Mouse (Mus musculus) liver, embryonic 15.5 days (tissue): Measurements from ENCODE around the gene Pcnx2. TPM values are rescaled to one million over a fixed set of nuclear protein-coding genes. Genes with fewer than 3 reads are reported as not detected.

ENCODE experiments used
- ATAC-seq: fragments of 200-750 bp; cut with Nextera tagmentation; 2 replicates; pipeline ENCODE4 v1.8.0; 2017; ENCODE audit warnings: moderate number of reproducible peaks, mild to moderate bottlenecking, moderate library complexity; ENCODE audit not compliant: insufficient read depth
- H3K27ac ChIP-seq: fragments of 300-500 bp; sonication (generic); replicated peaks from 2 replicates; pipeline ENCODE4 v1.5.1; 2015; ENCODE audit warnings: mild to moderate bottlenecking, inconsistent platforms
- H3K27me3 ChIP-seq: fragments of 300-500 bp; sonication (generic); 2 replicates; pipeline ENCODE4 v1.6.1; 2015; ENCODE audit warnings: mild to moderate bottlenecking, inconsistent platforms
- H3K36me3 ChIP-seq: fragments of 300-500 bp; sonication (generic); replicated peaks from 2 replicates; pipeline ENCODE4 v1.6.1; 2015; ENCODE audit warnings: moderate library complexity, mild to moderate bottlenecking, inconsistent platforms
- H3K4me1 ChIP-seq: fragments of 300-500 bp; sonication (generic); replicated peaks from 2 replicates; pipeline ENCODE4 v1.6.1; 2015; ENCODE audit warnings: inconsistent platforms
- H3K4me2 ChIP-seq: fragments of 300-500 bp; sonication (generic); 2 replicates; pipeline ENCODE4 v1.6.1; 2015; ENCODE audit warnings: moderate library complexity, mild to moderate bottlenecking, inconsistent platforms
- H3K4me3 ChIP-seq: fragments of 300-500 bp; sonication (generic); replicated peaks from 2 replicates; pipeline ENCODE4 v1.5.1; 2015; ENCODE audit warnings: mild to moderate bottlenecking, inconsistent platforms
- H3K9ac ChIP-seq: fragments of 300-500 bp; sonication (generic); 2 replicates; pipeline ENCODE4 v1.6.1; 2015; ENCODE audit warnings: moderate library complexity, mild to moderate bottlenecking, inconsistent platforms
- H3K9me3 ChIP-seq: fragments of 300-500 bp; sonication (generic); replicated peaks from 2 replicates; pipeline ENCODE4 v1.6.1; 2016; ENCODE audit warnings: inconsistent platforms
- WGBS: fragments of 180-500 bp; shearing (Covaris S2); methylation state at CpG from one replicate; pipeline ENCODE4 v1.1.7; 2015; ENCODE audit warnings: mixed read lengths; ENCODE audit not compliant: insufficient replicate concordance; 5-methylcytosine and 5-hydroxymethylcytosine counted together
- polyA plus RNA-seq: library from polyadenylated mRNA; unstranded; fragments of >200 nt; fragmentation: Nextera tagmentation; extraction: Ambion mirVana; gene quantifications from 2 replicates; pipeline ENCODE4 v1.2.1, GENCODE M21; 2015

Gene Pcnx2
- polyA plus RNA-seq, 1 experiment from 2014 or later, result 0.09 TPM

DNA sequence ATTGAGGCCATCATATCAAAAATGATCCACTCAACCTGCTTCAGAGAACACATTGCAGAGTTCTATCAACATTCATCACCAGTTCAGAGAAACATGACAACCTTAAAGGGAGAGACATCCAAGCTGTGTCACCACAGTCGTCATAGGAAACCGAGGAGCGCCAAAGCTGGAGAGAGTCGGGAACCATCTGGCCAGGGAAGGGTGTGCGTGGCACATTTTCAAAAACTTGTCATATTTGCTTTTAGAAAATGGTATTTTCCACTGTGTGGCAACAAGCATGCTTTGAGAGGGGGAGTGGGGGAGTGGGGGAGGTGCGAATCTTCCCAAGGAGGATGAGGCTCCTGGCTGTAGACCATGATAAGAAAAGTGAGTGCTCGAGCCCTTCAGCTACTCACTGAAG, 78.3 kb downstream of the Pcnx2 start:
- Histone ChIP-seq H3K27me3 (no peaks in the 10 kb centered on the region), H3K9me3 (no peaks in the 10 kb centered on the region), H3K27ac (no peak overlapping the region), H3K36me3 (no peaks in the 10 kb centered on the region), H3K4me1 (no peaks in the 10 kb centered on the region), H3K4me2 (no peak overlapping the region), H3K4me3 (no peak overlapping the region), H3K9ac (no peak overlapping the region)
- WGBS, result 41% methylated on average over 7 of the region's 7 CpGs
- no peak for ATAC-seq

DNA sequence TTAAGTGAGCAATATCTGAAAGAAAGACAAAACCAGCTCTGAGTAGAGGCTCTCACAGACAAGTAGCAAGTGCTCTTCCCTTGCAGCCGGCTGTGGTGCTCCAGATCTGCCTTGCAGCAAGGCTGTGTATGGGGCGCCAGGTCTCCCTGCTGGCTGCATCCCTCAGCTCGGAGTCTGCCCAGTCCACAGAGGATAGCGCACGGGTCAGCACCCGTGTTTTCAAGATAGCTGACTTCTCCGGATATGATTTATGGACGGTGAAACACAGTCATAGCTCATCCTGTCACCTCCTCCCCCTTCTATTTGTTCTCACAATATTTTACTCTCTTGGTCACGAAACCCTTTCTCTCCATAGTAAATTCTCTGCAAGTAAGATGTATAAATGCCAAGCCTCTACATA, 79.3 kb downstream of the Pcnx2 start:
- H3K9me3 ChIP-seq, result no peaks in the 10 kb centered on the region
- no peaks in the 10 kb centered on the region for H3K4me1 ChIP-seq
- no peak overlapping the region for H3K27ac ChIP-seq
- H3K4me3 ChIP-seq, result no peak overlapping the region
- no peaks in the 10 kb centered on the region for H3K27me3 ChIP-seq
- 51% methylated on average over 9 of the region's 9 CpGs for WGBS
- H3K9ac ChIP-seq, result no peak overlapping the region
- ATAC-seq, result no peak
- no peaks in the 10 kb centered on the region for H3K36me3 ChIP-seq
- no peak overlapping the region for H3K4me2 ChIP-seq

DNA sequence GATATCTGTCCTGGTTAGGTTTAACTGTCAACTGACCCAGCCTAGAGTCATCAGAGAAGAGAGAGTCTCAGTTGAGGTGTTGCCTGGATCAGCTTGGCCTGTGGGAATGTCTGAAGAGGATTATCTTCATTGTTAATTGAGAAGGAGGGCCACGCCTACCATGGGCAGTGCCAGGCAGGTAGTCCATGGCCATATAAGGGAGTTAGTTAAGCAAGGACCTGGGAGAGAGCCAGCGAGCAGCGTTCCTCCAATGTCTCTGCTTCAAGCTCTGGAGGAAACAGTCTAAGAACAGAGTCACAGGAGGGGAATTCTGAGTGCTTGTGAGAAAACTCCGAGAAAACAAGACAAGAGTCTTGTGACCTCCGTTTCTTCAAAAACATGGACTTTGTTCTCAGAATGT, 81.4 kb downstream of the Pcnx2 start:
- Histone ChIP-seq H3K4me1 (no peaks in the 10 kb centered on the region), H3K27ac (no peak overlapping the region), H3K27me3 (no peaks in the 10 kb centered on the region), H3K4me3 (no peak overlapping the region), H3K9ac (no peak overlapping the region), H3K9me3 (no peaks in the 10 kb centered on the region), H3K4me2 (no peak overlapping the region), H3K36me3 (no peaks in the 10 kb centered on the region)
- no peak for ATAC-seq
- 53% methylated on average over 5 of the region's 5 CpGs for WGBS

DNA sequence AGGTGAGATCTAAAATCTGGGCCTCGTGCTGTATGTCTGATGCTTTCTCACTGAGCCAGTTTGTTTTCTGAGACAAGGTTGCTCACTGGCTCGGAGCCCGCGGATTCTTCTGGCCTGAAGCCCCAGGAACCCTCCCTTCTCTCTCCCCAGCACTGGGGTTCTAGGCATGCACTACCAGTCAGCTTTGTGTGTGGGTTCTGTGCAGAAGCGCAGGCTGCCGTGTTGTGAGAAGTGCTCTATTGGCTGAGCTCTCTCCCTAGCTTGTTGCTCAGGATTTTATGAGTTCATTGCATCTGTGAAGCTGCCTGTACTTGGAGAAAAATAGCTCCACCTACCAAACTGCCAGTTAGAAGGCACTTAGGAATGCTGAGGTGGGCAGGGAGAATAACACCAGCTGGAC, 89.3 kb downstream of the Pcnx2 start:
- Histone ChIP-seq H3K36me3 (no peaks in the 10 kb centered on the region), H3K9me3 (no peaks in the 10 kb centered on the region), H3K9ac (no peak overlapping the region), H3K27me3 (no peaks in the 10 kb centered on the region), H3K4me2 (no peak overlapping the region), H3K4me3 (no peak overlapping the region), H3K27ac (no peak overlapping the region), H3K4me1 (no peaks in the 10 kb centered on the region)
- 76% methylated on average over 6 of the region's 6 CpGs for WGBS
- no peak for ATAC-seq

DNA sequence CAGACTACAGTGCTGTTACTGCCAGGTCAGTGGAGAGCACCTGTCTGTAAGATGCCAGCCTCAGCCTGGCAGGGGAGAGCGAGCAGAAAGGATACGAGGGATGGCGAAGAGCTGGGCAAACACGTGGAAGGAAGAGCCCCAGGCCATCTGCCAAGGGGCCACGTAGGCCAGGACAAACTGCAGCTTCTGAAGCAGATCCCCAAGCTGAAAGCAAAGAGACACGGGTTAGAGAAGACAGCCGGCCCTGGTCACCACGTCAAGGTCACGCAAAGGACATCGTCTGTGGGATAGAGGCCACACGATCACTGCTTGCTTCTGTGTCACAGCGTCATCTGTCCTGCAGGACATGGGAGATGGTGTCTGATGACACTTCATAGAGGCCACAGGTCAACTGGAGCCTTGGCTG, 90.2 kb downstream of the Pcnx2 start:
- Histone ChIP-seq H3K4me3 (no peak overlapping the region), H3K4me1 (no peaks in the 10 kb centered on the region), H3K9me3 (no peaks in the 10 kb centered on the region), H3K27me3 (no peaks in the 10 kb centered on the region), H3K9ac (no peak overlapping the region), H3K4me2 (no peak overlapping the region), H3K36me3 (no peaks in the 10 kb centered on the region), H3K27ac (no peak overlapping the region)
- no peak for ATAC-seq
- WGBS, result 75% methylated on average over 12 of the region's 12 CpGs

DNA sequence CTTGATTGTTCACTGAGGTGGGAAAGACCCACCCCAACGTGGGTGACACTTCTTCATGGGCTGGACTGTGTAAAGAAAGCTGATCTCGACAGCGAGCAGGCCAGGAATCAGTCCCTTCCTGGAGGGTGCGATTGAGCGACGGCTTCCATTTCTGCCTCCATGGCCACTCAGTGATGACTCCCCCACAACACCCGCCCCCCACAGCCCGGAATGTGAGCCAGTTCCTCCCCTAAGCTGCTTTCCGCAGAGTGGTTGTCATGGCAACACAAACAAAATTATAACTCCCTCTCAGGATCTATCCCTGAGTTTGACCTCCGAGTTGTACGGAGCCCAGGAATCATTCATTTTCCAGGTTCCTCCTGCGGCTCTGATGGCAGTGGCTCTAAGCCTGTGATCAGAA, 91.7 kb downstream of the Pcnx2 start:
- no peaks in the 10 kb centered on the region for H3K4me1 ChIP-seq
- H3K9ac ChIP-seq, result no peak overlapping the region
- H3K9me3 ChIP-seq, result no peaks in the 10 kb centered on the region
- H3K4me2 ChIP-seq, result no peak overlapping the region
- H3K4me3 ChIP-seq, result no peak overlapping the region
- 76% methylated on average over 12 of the region's 12 CpGs for WGBS
- no peak overlapping the region for H3K27ac ChIP-seq
- no peaks in the 10 kb centered on the region for H3K36me3 ChIP-seq
- no peak for ATAC-seq
- H3K27me3 ChIP-seq, result no peaks in the 10 kb centered on the region

DNA sequence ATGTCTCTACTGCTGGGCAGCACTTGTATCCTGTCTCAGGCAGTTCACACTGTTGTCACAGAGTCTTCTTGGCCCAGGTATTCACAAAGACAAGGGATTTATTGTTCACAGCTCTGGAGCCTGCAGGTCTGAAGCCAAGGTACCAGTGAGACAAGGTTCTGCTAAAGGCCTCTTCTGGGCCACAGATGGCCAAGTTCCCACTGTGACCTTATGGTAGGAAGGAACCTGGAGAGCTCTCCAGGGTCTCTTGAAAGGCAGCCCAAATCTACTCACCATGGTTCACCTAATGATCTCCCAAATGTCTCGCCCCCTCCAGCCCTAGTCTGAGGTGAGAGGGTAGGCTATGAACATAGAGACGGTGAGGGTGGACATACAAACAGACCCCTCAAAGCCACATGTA, 101.1 kb downstream of the Pcnx2 start:
- H3K4me2 ChIP-seq, result no peak overlapping the region
- WGBS, result 75% methylated on average over 2 of the region's 2 CpGs
- no peak overlapping the region for H3K9ac ChIP-seq
- H3K4me1 ChIP-seq, result 0 out of 2 replicates have a peak, but pooled peaks cover 5% of the 10 kb centered on the region
- no peak overlapping the region for H3K4me3 ChIP-seq
- no peaks in the 10 kb centered on the region for H3K9me3 ChIP-seq
- H3K27ac ChIP-seq, result no peak overlapping the region
- H3K27me3 ChIP-seq, result no peaks in the 10 kb centered on the region
- no peaks in the 10 kb centered on the region for H3K36me3 ChIP-seq
- no peak for ATAC-seq

DNA sequence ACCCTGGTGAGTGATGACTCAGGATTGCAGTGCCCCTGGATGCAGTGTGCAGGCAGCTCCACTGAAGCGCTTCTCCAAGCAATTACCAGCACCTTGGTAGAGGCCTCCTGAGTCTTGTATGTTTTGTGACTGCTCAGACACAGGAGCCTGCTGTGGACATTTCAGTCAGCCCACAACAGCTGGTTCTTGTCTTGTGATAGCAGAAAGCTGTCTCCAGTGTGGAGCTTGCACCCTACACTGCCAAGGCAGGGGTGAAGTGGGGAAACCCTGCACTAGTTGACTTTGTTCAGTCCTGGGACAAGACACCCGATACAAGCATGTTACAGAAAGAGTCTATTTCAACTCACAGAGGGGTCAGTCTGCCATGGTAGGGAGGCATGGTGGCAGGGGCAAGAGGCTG, 102.8 kb downstream of the Pcnx2 start:
- no peaks in the 10 kb centered on the region for H3K36me3 ChIP-seq
- no peak overlapping the region for H3K4me3 ChIP-seq
- 67% methylated on average over 2 of the region's 2 CpGs for WGBS

DNA sequence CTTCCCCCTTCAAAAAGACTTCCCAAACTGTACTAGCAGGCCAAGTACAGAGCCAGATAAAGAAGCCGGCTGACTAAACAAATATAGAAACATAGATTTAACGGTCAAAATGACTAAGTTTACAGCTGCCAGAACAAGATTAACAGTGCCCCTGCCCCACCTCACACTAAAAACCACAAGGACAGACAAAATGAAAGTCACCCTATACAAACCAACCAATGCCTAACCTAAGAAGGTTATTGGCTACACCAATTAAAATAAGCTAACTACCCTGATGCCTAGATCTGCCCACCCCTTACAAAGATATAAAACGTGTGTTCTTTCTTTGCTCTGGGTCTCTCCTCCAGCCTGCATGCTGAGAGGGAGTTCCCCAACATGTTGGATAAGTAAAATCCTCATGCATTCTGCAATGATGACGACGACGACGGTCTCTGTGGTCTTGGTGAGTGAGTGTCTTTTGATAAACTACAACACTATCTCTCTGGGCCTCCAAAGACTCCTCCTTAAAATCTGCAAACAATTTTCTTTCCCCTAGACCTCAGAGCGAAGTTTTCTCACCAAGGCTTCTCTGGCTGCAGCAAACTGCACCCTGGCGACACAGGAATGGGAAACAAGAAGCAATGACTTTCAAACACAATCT, 105.2 kb downstream of the Pcnx2 start:
- no peak overlapping the region for H3K4me2 ChIP-seq
- peak; percentile 49; the same call in 1 of the 2 replicates for ATAC-seq
- H3K27me3 ChIP-seq, result no peaks in the 10 kb centered on the region
- no peaks in the 10 kb centered on the region for H3K9me3 ChIP-seq
- no peak overlapping the region for H3K9ac ChIP-seq
- H3K27ac ChIP-seq, result no peak overlapping the region
- WGBS, result 23% methylated on average over 9 of the region's 9 CpGs
- H3K36me3 ChIP-seq, result no peaks in the 10 kb centered on the region
- 0 out of 2 replicates have a peak, but pooled peaks cover 5% of the 10 kb centered on the region for H3K4me1 ChIP-seq
- no peak overlapping the region for H3K4me3 ChIP-seq

More for the DNA sequence above, 102.8 kb downstream of the Pcnx2 start:
- Histone ChIP-seq H3K9ac (no peak overlapping the region), H3K27me3 (no peaks in the 10 kb centered on the region), H3K9me3 (no peaks in the 10 kb centered on the region), H3K4me2 (no peak overlapping the region), H3K4me1 (0 out of 2 replicates have a peak, but pooled peaks cover 5% of the 10 kb centered on the region), H3K27ac (no peak overlapping the region)
- no peak for ATAC-seq

DNA sequence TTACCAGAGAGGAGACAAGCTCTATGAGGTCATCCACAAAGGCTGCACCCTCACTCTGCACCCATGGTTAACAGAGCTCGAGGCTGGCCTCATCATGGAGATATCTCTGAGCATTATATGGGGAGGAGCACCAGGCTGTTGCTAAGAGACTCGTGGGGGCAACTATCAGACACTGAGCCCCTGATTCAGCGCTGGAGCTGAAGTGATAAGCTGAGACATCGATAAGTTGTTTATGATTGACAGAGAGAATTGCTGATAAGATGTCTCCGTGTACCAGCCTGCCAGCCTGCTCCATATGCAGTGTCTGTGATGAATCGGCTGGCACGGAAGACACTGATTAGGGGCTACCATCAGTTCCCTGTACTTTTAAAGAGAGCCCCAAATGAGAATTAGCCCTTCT, 111.2 kb downstream of the Pcnx2 start:
- Histone ChIP-seq H3K4me2 (no peak overlapping the region), H3K9me3 (no peaks in the 10 kb centered on the region), H3K27me3 (no peaks in the 10 kb centered on the region), H3K27ac (no peak overlapping the region), H3K9ac (no peak overlapping the region), H3K4me1 (peaks cover 6% of the 10 kb centered on the region), H3K36me3 (no peaks in the 10 kb centered on the region), H3K4me3 (no peak overlapping the region)
- 23% methylated on average over 7 of the region's 7 CpGs for WGBS
- peak; percentile 67 for ATAC-seq

DNA sequence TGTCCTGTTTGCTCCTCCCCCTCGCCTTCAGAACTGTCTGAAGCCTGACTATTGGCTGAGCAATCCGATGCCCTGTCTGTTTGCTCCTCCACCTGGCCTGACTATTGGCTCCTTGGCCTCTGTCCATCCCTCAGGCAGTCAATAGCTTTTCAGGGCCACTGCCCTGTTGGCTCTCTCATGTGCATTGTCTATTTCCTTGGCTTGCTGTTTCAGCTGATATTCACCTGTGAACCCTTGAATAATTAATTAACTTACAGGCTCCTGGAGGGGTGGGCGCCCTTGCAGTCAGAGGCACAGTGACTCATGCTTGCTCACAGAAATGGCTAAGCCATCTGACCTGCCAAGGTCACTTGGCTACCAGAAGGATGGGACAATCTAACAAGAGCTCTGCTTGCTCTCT, 116.0 kb downstream of the Pcnx2 start:
- 75% methylated on average over 3 of the region's 3 CpGs for WGBS
- Histone ChIP-seq H3K4me3 (no peak overlapping the region), H3K4me1 (peaks cover 10% of the 10 kb centered on the region), H3K36me3 (no peaks in the 10 kb centered on the region), H3K9ac (no peak overlapping the region), H3K4me2 (no peak overlapping the region), H3K9me3 (no peaks in the 10 kb centered on the region), H3K27me3 (no peaks in the 10 kb centered on the region), H3K27ac (no peak overlapping the region)
- ATAC-seq, result no peak

DNA sequence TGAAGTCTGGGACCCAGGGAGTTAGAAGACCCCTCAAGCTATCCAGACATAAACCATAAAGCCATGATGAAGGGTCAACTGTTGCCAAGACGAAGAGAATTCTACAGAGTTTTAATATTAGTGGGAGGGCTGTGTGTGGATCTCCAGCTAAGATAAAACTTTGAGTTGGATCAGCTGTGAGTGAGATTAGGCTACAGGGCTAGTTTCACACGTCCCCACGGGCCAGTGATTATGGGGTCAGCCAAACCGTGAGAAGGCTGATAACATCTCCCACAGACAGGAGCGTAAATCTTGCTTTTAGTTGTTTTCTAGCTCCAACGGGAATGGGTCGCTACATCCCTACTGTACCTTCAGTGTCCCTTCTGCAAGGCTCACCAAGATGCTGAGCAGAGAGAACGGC, 118.5 kb downstream of the Pcnx2 start:
- Histone ChIP-seq H3K9ac (no peak overlapping the region), H3K4me3 (no peak overlapping the region), H3K9me3 (no peaks in the 10 kb centered on the region), H3K36me3 (no peaks in the 10 kb centered on the region), H3K27ac (no peak overlapping the region), H3K4me1 (peaks cover 4% of the 10 kb centered on the region), H3K27me3 (no peaks in the 10 kb centered on the region), H3K4me2 (no peak overlapping the region)
- ATAC-seq, result no peak
- 50% methylated on average over 8 of the region's 8 CpGs for WGBS
